Mouse (Mus musculus): ENCODE data around the gene Sf3a3.

GRCm38 (mm10) chr4:124752281-124753199 is 38.0 kb downstream of the Sf3a3 start:
- TF ChIP-seq POLR2A (IDR thresholded peaks at IDR 0.05; ENCODE audit: low read depth, low read length): no peak
- 0 out of 2 replicates have a peak, but pooled peaks have one; percentile 12 for TF ChIP-seq CTCF (conservative IDR thresholded peaks at IDR 0.05; ENCODE audit: insufficient read depth, insufficient read length, low read depth, low read length)
